Mouse (Mus musculus): ENCODE data around the gene Zfp934. TPM values are rescaled to one million over a fixed set of nuclear protein-coding genes. Genes with fewer than 3 reads are reported as not detected.
"Not testable (repeated sequence)": the region's sequence is repeated elsewhere in the genome, so short reads cannot be mapped to it uniquely, and the experiment has no call there.

The Zfp934 gene
- 1 to 10 TPM; 3.3 TPM for total RNA-seq (2021)
- long read RNA-seq, experiment 1, partial matches to known transcripts, result 0 of 2 reads
- long read RNA-seq, experiment 1, other reads (novel, unspliced or antisense), result 1 of 2 reads
- long read RNA-seq, experiment 2, partial matches to known transcripts, result 0 of 3 reads
- long read RNA-seq, experiment 2, other reads (novel, unspliced or antisense), result 1 of 3 reads

- not testable (repeated sequence) for DNase-seq (ENCODE audit: low spot score in 2 of 2)
Measured at GRCm38 (mm10) chr13:62571099-62571498, at the start of gene Zfp934. Gene Zfp934, minus strand, starts transcription at chr13:62571199.

GRCm38 (mm10) chr13:62617449-62617848 is 46.5 kb upstream of the Zfp934 start:
- DNase-seq (ENCODE audit: low spot score in 2 of 2), result not testable (repeated sequence)

- peak in 1 of 2 experiments; percentile 23 for DNase-seq (ENCODE audit: low spot score in 2 of 2)
Measured at GRCm38 (mm10) chr13:62561696-62562095, 9.3 kb downstream of the Zfp934 start.

- peak; percentile 52 to 61 for DNase-seq (ENCODE audit: low spot score in 2 of 2)
Measured at GRCm38 (mm10) chr13:62558189-62559110, 12.5 kb downstream of the Zfp934 start, which contains the start of gene Zfp935. Gene Zfp935, minus strand, starts transcription at chr13:62558511.

GRCm38 (mm10) chr13:62530129-62530528 is 40.9 kb downstream of the Zfp934 start:
- DNase-seq (ENCODE audit: low spot score in 2 of 2), result not testable (repeated sequence)

GRCm38 (mm10) chr13:62510641-62511420 is 60.2 kb downstream of the Zfp934 start:
- DNase-seq (ENCODE audit: low spot score in 2 of 2), result not testable (repeated sequence)

- not testable (repeated sequence) for DNase-seq (ENCODE audit: low spot score in 2 of 2)
Measured at GRCm38 (mm10) chr13:62472661-62473060, 98.3 kb downstream of the Zfp934 start.

- DNase-seq (ENCODE audit: low spot score in 2 of 2), result not testable (repeated sequence)
Measured at GRCm38 (mm10) chr13:62469947-62470346, 101.1 kb downstream of the Zfp934 start.

GRCm38 (mm10) chr13:62466424-62467334 is 104.3 kb downstream of the Zfp934 start, which contains the start of gene Gm49359:
Gene Gm49359, minus strand, starts transcription at chr13:62466832.
- DNase-seq (ENCODE audit: low spot score in 2 of 2), result peak; percentile 70 to 72

Small RNA genes lying within 50 kb of the gene (microRNA-seq; reads per million reads assigned to microRNA genes)
- gene Gm22256 (ENCODE audit: borderline number of aligned reads in 2 of 2), result 0.47 to 1.8 reads per million in 2 experiments

Other genes with a start within 250 kb of the Zfp934 start
- gene Gm3604, start 188.0 kb downstream of the Zfp934 start, total RNA-seq (2021), result under 1 TPM; 0.30 to 0.38 TPM
- gene Gm49359, start 104.4 kb downstream of the Zfp934 start, total RNA-seq (2021), result 1 to 10 TPM; 7.6 to 8.3 TPM
- gene Zfp935, start 12.7 kb downstream of the Zfp934 start, total RNA-seq (2021), result not detected
- gene 6720489N17Rik, start 53.0 kb upstream of the Zfp934 start, total RNA-seq (2021), result 1 to 10 TPM in 1 of 2 experiments, under 1 TPM in 1; 0.93 to 1.2 TPM
- gene Platr25, start 189.5 kb upstream of the Zfp934 start, total RNA-seq (2021), result 1 to 10 TPM; 2.7 to 3.4 TPM
- gene Gm5141, start 214.6 kb upstream of the Zfp934 start, total RNA-seq (2021), result 1 to 10 TPM in 1 of 2 experiments, under 1 TPM in 1; 0.86 to 1.1 TPM